Mouse (Mus musculus): Measurements from ENCODE around the gene Armc2.

DNA sequence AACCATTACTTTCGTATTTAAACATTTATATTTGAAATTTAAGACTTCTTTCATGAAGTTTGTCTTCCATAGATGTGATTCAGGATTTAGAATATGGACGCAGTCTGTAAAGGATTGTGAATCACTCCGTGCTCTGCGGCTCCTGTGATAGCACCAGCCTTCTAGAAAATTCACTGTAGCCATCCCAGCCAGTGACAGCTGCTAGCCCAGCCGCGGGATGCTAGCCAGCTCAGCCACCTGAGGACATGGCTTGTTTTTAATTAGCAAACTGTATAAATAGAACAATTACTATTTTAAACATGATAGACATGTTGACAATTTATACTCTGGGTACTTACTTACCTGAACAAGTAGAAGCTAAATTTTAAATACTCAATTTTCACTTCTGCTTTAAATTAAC, 116.4 kb downstream of the Armc2 start:
- TF ChIP-seq CTCF (conservative IDR thresholded peaks at IDR 0.05; ENCODE audit: insufficient read depth, insufficient read length, low read depth, low read length) (no peak), POLR2A (IDR thresholded peaks at IDR 0.05; ENCODE audit: low read depth, low read length) (no peak)
